Mouse (Mus musculus) thymus, postnatal 14 days (tissue): ENCODE results near the gene Abca12.

Experiments used
- DNase-seq: peaks from one replicate; pipeline ENCODE4 v3.0.0; 2021

The Abca12 gene

DNA sequence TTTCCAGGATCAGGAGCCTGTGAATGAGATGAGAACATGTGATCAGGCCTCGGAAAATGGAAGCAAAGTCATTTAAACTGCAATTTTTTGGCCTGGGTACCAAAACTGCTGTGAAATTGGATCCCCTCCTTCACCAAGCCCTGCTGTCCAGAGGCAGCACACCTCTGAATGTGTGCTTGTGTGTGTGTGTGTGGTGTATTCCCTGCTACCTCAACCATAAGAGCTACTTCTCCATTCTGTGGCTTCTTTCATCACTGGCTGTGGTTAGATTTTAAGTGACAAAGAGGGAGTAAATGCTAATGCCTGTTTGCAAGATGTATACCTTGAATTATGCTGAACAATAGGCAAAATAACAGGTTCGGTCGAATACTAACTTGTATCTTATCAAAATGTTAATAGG is 84.4 kb downstream of the Abca12 start:
- DNase-seq: no peak

DNA sequence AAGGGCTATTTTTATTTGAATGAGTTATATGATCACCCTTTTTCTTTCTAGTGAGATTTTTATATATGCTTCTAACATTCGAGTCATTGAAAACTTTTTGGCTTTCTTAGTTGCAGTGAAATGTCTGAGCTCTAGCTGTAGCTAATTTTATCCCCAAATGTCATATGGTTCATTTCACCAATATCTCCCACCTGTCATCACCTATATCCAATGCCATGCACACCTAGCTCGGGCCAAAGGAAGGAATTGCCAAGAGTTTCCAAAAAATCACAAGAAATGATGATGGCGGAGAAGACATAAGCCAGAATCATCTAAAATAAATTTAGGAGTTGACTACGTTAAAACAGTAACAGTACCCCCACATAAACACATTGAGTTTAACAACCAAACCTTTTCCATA is 102.5 kb downstream of the Abca12 start:
- DNase-seq: no peak

DNA sequence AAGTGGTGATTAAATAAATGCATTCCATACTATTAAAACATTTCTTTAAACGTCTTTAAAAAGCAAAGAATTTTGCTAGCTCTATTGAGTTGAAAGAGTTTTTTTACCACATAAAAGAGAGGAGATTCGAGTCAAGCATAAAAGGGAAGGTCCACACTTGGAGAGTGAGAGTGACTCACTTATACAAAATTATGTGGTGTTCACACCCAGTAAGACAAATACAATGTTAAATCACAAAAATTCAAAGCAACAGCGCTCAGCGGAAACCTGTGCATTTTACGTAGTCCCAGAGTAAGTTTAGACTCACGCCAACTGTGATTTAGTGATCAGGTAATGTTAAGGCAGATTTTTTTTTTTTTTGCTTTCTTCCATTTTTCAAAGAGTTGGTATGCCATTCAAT is 104.1 kb downstream of the Abca12 start:
- DNase-seq: no peak

DNA sequence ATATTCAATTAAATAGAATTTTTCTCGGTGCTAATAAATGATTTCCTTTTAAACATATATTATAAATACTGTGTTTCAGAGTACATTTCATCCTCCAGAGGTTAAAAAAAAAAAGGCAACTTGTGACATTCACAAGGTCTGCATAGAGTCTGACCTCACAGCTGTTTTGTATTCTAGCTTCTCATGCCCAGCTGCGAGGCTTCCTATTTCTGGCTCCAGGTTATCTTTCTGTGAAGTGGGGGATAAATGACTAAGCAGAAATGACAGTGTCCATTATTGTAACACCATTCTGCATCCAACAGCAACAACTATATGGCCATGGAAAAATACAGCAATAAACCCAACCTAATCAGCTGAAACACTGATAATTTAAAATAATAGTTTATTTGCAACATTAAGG is 107.3 kb downstream of the Abca12 start:
- no peak for DNase-seq

DNA sequence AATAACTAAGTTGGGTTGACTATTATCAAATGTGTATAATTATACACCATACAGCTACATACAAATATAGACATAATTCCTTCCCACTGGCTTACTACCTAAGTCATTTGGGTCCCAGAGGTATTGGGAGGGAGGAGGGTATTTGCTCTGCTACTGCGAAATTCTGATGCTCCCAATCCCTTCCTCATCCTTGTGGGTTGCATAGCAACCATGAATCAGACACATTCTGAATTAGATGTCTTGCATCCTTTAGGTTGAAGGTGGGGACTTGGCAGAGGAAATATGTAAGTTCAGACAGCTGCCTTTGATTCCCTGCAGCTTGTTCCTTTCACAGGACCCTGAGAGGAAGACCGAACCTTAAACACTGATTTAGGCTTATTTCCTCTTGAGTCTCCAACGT is 108.5 kb downstream of the Abca12 start:
- DNase-seq: no peak

DNA sequence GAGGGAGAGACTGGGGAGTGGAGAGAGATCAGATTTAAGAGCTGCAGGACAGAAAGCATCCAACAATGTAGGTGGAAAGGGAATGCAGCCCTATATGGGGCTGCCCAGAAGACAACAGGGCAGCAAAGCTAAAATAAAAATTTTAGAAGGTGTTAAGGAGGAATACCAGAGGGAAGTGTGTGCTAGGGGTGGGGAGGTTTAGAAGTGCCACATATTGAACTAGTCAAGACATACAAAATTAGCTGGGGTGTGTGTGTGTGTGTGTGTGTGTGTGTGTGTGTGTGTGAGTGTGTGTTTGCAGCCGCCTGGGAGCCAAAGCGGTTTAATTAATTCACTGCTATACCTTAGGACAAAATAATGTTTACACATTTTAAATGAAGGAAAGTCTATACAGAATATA is 110.1 kb downstream of the Abca12 start:
- no peak for DNase-seq

DNA sequence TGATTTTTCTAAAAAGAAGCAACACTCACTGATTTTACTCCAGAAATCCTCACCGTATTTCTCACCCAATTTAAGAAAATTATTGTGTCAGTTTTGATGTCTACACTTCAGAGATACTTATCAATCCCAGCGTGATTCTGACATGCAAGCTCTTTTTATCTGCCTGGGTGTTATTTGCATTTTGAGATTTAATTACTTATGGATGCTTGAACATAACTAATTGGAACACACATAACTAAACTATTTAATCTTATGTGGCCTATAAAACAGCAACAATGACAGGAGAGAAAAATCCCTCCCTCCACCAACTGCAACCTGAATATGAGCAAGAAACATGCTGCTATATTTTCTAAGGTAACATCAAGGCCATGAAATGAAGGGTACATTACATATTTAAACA is 117.7 kb downstream of the Abca12 start:
- no peak for DNase-seq

DNA sequence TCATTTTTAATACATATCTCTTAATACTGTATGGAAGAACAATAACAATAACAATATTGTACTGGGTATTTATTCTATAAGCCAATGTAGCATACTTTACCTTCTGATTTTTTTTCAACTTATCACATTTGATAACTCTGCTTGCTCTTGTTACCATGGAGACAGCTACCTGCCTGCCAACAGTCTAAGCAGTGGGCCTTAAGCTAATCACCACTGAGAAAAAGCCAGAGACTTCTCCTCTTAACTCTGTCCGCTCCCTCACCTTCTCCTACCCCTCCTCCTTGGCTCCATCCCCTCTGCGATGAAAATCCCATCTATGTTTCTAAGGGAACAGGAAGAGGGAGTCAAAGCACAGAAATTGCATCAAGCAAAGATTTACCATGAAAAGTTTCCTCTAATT is 118.1 kb downstream of the Abca12 start:
- no peak for DNase-seq

DNA sequence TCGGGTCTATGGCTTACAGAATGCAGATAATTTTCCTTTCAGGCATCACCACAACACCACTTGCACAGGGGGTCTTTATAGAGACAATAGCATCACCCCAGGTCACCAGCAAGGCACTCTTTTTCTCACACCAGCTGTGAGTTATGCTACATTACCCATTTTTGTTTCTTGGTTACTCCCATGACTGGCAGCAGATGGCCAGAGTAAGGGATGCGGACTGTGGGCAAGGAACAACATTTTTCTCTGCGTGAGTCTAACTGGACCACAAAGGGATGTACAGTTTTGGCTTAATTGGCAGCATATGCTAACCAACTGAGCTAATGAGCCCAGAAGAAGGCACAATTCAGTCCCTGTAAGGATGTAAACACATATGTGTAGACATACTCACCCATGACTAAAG is 122.8 kb downstream of the Abca12 start:
- DNase-seq: no peak

DNA sequence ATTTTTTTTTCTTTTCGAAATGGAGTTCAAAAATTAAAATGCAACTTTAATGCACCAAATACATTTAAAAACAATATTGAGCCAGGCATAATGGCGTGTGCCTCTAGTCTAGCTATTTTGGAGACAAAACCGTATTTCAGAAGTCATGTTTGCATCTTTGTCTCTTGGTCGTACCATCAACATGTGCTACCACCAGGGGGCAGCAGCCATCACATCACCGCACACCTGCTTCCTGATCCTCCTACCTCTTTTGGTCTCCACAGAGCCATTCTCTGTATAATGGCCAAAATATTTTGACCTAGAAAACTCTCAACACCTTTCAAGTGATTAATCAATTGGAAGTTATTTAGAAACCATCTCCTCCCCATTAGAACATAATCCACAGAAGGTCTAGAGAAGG is 125.2 kb downstream of the Abca12 start:
- peak; percentile 48 for DNase-seq

DNA sequence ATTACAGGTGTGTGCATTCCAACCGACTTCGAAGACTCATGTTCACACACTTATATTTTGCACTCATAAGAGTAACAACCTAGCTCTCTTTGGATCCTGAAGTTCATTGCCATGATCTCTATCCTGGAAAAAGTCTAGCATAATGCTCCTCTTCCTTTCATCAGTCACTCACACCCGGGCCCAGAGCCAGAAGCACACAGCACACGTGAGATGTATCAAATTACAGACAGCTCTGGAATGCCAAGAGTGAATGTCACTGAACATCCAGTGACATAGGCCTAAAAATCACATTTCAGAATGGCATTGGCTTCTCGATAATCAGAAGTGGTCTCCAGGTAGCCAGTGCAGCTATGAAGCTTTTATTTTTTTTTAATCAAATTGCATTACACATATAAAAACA is 137.8 kb downstream of the Abca12 start:
- no peak for DNase-seq

DNA sequence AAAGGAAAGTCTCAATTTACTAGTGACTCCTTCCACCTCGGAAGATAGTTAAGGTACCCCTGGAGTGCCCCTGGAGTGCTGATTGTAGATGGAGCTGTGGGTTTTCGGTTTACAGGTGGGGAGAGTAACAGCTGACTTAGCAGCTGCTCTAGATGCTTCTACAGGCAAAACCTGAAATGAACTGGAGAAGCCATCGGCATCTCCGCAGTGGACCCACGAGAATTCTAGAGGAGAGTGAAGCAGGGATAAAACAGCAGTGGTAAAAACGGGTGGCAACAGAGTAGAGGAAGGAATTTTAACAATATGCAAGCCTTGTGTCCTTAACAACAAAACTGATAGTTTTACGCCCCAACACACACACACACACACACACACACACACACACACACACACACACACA is 142.2 kb downstream of the Abca12 start:
- DNase-seq: no peak

DNA sequence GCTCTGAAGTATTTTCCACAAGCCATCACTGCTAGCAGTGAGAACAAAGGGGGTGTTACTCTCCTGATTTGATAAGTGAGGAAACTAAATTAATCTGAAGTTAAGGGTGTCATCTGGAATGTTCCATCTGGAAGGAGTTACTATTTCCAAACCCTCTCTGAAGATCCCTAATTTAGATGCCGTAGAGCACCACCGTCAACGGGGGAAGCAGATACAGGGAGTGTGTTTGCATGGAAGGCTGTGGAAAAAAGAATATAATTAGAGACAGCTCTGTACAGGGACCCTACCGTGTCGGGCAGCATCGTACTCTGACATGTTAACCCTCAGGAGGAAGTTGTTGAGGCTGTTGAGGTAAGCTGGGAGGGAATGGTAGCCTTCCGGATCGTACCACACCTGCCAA is 142.6 kb downstream of the Abca12 start:
- no peak for DNase-seq

DNA sequence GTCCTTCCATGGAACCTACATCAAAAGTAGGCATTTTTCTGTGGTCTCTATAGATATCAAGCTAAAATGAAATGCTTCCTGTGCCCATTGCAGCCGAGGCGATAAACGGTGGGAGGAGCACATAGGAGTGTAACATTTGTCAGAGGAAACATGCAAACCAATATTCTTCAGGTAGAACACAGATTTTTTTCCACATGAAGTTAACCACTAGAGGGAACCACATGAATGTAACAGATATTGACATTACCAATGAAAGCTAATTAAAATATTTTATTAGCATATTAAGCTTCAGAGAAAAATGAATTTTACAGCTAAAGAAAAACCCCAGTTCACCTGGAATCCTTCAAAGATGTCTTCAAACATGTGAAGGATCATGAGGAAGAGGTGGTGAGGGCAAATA is 144.6 kb downstream of the Abca12 start:
- DNase-seq: no peak

DNA sequence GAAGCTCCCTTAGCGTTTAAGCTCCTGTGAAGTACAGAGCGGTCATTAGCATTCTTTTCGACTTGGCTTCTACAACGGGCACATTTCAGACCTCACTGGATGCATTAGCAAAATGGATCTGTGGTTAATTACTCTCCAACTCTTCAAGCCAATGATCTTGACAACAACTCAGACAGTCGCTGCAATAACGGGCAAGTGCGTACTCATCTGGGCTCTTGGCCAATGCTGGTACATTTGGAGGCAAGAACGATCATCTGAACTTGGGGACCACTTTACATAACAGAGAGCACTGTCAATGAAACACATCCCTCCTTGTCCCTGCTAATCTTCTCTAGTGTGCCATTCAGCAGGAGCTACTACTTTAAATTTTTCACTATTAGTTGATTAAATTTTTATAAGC is 148.1 kb downstream of the Abca12 start:
- DNase-seq: no peak

DNA sequence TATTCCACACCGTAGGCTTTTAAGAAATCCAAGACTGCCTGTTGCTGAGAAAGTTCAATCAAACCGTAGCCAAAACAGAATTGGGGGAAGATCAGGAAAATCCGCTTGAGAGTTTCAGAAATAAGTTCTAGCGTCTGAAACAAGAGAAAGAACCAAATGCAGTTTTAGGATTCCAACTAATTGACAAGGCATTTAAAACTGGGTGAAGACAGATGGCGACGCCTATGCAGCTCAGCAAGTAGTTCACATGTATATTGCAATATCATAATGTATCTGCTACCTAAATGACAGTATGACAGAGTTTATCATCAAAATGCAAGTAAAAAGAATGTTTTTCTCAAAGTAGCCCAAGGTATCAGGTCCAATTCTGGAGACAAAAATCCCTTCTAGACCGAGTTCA is 151.2 kb downstream of the Abca12 start:
- DNase-seq: no peak

DNA sequence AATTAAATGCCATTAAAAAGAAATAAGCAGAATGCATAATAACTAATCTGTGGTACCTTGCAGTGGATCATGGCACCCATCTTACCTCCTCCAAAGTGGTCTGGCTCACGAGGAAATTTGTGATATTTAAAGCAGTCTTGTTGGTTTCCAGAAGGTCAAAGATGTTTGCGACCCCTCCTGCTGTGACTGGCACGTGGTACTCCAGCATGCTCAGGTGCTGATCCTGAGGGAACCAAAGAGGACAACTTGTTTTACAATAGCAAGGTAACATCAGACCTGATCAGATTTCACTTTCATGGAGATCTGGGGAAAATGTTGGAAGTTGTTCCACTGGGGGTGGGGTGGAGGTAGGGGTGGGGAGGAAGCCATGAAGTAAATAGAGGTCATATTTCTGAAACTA is 170.1 kb downstream of the Abca12 start:
- no peak for DNase-seq

DNA sequence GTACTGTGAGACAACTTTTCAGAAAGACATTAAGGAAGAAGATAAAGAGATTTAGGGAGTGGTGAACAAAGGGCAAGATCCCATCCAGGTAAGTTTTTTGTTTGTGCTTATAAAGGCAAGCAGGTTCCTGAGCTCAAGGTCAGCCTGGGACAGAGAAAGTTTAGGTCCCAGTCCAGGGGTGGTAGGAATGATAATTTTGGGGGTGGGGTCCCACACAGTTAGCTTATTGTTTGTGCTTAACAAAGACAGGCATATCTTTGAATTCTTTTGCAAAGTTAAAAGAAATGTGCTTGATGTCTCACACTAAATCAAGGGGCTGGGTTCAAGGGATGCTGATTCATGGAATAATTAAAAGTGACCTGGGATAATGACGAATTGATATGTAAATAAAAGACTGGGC is 173.3 kb downstream of the Abca12 start:
- DNase-seq: no peak

DNA sequence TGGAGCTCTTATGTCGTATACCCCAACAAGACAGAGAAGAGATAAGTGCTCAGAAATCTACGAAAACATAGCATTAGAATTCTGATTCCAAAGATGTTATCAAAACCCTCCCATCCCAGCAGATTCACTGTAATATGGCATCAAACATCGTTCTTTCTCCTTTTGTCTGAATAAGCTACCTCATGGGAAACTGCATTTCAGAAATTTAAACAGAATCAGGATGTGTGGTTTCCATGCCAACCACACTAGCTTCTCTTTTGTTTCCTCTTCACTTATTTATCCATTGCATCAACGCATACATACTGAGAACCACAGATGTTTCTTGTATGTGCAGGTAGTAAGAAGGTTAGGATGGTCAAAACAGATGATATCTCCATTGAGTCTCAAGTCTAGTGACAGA is 175.1 kb downstream of the Abca12 start:
- no peak for DNase-seq

DNA sequence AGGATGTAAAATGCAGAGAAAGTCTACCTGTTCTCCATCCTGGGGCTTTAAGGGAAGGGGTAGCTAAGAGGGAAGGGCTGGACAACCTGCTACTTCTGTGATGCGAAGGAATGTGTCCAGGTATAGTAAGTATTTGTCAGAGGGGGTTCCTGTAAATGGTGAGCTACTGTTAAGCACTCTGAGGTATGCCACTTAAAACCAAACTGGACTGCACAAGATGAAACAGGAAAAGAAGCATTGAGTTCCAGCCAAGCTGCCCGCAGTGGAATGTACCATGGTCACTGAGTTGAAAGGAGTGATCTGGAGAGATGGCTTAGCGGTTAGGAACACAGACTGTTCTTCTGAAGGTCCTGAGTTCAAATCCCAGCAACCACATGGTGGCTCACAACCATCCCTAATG is 179.4 kb downstream of the Abca12 start:
- DNase-seq: no peak

DNA sequence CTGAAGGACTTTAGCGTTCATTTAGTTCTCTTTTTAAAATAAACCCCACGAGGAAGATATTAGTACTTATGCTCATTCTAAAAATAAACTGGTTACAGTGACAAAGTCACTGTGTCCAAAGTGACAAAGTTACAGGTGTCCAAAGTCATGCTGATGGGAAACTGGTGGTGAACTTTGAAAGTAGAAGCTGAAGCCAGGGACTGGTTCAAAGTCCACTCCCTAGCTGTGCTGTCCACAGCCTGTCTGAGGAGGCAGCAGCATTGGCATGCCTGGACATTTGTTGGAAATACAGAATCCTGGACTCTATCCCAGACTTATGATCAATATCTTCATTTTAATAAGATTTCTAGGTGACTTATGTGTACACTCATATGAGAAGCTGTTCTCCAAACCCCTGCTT is 183.5 kb downstream of the Abca12 start:
- DNase-seq: no peak

DNA sequence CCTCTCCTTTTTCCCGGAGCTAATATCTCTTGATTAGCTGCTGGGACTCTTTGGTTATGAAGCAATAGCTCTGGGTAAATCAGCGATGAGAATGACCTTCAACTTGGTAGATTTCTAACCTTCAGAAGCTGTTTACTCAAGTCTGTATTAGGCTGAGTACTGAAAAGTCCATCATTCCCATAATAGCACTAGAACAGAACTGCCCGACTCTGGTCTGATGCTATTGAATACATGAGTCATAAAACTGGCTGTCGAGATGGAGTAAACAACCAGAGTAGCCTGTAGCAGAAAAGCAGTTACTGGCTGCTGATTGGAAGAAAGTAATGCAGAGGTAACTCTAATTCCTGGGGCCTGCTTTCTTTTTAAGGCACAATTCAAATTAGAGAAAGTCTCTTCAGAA is 211.1 kb downstream of the Abca12 start:
- DNase-seq: no peak

DNA sequence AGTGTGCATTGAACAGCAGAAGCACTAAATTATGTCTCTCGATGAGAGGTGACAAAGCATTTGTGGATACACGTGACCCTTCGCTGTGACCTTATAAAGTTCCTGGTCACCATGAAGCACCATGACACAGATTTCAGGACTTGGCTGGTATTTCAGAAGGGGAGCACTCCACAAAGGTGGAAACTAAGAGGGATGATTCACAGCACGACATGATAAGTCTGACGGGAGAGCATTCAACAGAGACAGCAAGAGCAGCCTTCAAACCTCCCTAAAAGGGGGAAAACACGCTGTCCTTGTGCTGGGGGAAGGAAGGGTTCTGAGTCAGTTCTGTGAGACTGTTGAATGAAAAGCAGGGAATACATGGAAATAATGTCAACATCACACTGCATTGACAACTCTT is 218.5 kb downstream of the Abca12 start:
- DNase-seq: no peak

DNA sequence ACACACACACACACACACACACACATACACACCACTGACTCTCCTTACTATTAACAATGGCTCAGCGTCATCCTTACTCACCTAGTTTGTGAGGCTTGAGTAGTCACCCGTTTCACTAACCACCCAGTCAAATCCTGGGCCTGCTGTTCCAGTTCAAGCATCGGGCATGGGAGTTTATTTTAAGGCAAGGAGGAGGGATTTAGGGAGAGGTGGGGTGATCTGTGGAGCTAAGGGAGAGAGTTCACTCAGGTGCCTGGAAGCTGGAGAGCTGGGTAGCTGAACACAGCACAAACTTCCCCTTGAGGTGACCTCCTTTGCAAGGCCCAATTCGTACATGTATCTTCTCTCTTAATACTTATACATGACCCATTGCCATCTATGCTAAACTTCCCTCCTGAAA is 219.4 kb downstream of the Abca12 start:
- DNase-seq: no peak

DNA sequence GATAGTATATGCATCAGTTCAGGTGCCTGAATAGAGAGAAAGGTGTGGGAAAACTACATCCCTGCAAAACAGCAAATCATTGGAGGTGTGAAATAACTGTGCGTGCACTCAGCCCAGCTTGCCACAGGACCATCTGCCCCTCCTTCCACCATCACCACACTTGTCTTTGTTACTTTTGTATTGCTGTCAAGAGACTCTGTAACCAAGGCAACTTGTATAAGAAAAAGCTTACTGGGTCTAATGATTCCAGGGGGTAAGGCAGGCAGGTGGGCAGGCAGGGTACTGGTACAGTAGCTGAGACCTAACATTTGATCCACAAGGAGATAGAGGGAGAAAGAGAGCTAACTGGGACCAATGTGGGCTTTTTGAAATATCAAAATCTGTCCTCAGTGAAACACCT is 220.8 kb downstream of the Abca12 start:
- no peak for DNase-seq
